Mouse (Mus musculus) adrenal gland, postnatal 25 days (tissue): ENCODE results near the gene Gm21783. TPM values are rescaled to one million over a fixed set of nuclear protein-coding genes. Genes with fewer than 3 reads are reported as not detected.
"Not testable (repeated sequence)": the region's sequence is repeated elsewhere in the genome, so short reads cannot be mapped to it uniquely, and the experiment has no call there.

Source experiments
- DNase-seq: peaks from one replicate; pipeline ENCODE4 v3.0.0; 2021; ENCODE audit warnings: mixed read lengths
- long read RNA-seq: library from polyadenylated mRNA; stranded (forward); transcript quantifications from one replicate; pipeline ENCODE4 v2.0.0, GENCODE M21; 2021
- total RNA-seq: library from RNA; stranded (reverse); gene quantifications from 2 replicates; pipeline ENCODE4 v1.2.3, GENCODE M21; 2021

Gm21783 gene
- total RNA-seq, result not detected in 2 replicates
- long read RNA-seq, result 0 reads

- not testable (repeated sequence) for DNase-seq
Measured at GRCm38 (mm10) chrY:44981163-44981562, at the start of gene Gm21783. Gene Gm21783, minus strand, starts transcription at chrY:44981263.
